Mouse (Mus musculus) T-helper 2 cell (primary cell): ENCODE data around the gene Pde11a.

Experiments
- in situ Hi-C: fragments of 300-600 bp; cut with MboI, MseI; formaldehyde crosslinking; loops from one replicate; pipeline ENCODE4 v1.15.1; 2025; ENCODE audit warnings: high pct_unique_total_duplicates

The Pde11a gene

DNA sequence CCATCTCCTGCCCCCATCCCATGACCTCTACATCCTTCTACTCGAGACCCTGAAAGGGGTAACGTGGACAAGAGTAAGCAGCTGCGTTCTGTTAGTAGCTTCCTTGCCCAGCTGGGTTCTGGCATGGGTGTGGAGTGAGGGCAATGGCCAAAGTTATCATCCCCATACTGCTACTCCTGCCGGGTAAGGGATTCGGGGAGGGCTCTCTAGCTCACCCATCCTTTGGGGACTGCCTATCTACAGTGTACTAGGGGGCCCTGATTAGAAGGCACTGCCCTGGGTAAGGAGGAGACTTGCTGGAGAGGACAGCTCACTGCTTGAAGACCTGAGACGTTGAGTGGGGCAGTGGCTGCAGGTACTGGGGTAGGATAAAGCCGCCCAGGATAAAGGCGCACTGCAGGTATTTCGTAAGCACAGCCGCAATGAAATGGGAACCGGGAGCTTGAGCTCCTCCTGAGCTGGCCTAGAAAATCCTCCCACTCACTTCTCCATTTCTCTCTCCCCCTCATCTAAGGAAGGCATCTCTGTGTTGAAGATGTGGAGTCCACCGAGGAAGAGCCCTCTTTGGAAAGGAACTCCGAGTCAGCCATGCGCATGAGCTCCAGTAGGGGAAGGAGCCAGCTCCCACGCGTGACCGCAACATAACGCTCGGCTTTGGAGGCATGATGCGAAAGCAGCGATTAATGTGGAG is 15.2 kb downstream of the Pde11a start:
- in situ Hi-C loops: no loop called here

DNA sequence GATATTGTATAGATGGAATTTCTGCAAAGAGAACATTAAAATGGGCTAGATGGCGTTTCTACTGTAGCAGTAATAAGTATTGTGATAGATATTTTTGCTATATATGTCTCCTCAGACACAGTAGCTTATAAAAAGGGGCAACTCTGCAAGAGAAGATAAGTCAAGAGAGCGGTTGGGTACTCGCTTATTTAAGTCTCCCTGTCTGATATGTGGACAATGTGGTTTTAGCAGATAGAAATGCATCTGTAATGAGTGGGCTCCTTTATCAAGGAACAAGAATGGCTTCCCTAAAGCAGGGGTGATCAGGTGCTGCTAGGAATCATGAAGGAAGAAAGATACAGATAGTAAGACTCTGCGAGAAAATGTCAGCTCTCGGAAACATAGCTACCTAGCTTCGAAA is 18.2 kb downstream of the Pde11a start:
- in situ Hi-C loops: no loop called here

DNA sequence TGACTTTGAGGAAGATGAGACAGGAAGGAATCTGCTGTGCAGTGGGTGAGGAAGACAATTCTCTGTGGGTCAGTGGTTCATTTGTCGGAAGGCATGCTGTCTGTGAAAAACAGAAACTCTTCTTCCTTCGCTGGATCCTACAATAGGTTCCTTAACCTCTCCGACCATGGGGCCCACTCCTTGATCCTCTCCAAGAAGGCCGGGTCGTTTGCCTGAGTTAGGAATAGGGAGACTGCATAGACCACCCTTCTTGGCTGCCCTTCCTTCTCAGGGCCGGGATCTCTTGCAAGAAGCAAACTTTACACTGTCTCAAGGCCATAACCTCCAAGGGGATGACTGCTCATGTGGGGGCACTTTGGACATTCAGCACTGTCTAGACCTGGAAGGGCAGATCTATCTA is 19.3 kb downstream of the Pde11a start:
- in situ Hi-C loops: no loop called here

DNA sequence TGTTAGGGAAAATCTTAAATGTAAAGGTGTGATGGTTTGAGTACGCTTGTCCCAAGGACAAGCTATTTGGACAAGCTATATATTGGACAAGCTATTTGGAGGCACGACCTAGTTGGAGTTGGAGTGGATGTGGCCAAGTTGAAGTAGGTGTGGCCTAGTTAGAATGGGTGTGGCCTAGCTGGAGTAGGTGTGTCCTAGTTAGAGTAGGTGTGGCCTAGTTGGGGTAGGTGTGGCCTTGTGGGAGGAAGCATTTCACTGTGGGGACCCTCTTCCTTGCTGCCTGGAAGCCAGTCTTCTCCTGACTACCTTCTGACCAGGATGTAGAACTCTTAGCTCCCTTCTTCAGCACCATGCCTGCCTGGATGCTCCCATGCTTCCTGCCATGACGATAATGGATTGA is 50.9 kb downstream of the Pde11a start:
- in situ Hi-C loops: no loop called here

DNA sequence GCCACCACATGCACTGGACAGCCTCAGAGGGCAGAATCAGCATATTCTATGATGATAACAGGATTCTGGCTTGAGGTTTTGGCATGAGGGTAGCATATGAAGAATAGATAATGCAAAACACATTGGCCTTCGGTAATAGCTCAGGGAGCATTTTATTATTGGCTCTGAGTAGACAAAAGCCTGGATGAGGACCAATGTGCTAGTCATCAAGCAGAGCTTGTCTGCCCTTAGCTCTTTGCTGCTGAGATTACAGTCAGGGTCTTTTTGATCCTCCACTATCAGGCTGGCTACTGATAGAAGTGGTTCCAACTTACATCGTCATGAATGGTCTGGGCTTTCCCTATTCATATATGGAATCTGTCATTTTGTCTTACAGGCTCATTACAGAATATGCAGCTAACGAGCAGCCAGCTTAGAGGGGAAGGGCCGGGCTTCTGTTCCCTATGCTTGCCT is 52.3 kb downstream of the Pde11a start:
- in situ Hi-C loops: no loop called here

DNA sequence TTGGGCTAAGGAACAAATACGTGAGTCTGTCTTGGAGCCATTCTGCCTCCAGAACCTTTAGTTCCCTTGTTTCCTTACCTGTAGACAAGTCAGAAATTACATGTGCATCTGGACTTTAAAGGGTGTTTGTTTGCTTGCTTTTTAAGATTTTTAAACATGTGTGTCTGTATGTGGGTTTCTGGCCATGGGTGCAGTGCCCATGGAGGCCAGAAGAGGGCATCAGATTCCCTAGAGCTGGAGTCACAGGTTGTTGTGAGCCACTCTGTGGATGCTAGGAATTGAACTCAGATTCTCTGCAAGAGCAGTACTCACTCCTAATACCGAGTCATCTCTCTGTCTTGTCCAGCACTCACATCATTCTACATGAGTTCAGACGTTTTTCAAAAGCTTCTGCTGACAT is 53.4 kb downstream of the Pde11a start:
- in situ Hi-C loops: no loop called here

DNA sequence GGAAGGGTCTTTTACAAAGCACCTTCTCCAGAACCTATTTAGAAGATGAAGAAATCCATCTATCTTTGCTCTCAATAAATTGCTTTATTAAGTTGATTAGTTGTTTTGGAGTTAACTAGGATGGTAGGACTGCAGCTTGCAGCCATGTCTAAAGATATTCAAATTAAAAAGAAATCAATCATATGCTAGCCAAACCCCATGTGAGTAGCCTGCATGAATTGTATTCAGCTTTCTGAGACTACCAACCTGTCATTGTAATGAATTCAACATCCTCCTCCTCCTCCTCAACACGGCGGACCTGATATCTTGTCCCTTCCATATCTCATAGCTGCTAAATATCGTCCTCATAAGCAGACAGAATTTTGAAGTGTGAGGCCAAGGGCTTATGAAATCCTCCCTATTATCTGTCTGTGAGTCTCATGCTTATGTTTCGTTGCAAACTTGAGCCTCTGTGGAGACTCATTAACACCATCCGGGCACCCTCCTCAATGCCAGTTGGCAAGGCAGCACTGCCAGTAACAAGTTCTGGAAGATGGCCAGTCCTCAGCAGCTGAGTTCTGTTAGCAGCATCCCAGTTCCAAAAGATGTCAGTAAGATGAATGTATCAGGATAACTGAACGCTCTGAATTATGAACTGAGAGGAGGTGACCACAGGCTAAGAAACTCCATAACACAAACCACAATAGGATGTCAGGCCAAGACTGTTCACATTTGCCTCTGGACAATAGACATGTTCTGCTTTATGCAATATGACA is 55.0 kb downstream of the Pde11a start:
- in situ Hi-C loops: no loop called here

DNA sequence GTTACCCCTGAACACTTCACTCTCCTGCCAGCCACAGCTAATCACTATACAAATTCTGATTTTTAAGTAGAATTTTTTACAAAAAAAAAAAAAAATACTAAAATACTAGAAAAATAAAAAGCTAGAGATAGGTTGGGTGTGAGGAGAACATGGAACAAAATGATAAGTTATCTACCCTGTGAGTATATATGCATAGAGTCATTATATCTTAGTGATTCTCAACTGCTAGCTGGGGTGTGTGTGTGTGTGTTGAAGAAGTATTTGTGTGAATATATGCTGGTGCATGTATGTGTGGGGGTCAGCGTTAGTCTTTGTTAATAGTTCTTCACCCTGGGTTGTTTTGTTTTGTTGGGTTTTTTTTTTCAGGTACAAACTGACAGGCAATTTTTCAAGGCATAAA is 69.1 kb downstream of the Pde11a start:
- in situ Hi-C loops: no loop called here

DNA sequence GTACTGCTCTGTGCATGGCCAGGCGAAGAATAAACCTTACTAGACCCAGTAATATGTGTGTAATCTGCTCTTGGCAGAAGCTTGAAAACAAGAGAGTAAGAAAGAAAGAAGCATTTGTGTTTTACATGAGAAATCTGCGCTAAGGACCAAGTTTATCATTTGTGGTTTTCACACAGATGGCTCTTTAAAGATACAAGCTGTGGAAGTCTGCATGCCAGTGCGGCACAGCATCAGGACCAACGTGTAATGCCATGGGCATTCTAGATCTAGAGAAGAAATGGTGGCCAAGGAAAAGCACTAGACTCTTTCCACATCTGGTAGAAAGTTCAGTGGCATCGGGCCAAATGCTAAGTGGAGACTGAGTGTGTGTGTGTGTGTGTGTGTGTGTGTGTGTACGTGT is 71.2 kb downstream of the Pde11a start:
- in situ Hi-C loops: no loop called here

DNA sequence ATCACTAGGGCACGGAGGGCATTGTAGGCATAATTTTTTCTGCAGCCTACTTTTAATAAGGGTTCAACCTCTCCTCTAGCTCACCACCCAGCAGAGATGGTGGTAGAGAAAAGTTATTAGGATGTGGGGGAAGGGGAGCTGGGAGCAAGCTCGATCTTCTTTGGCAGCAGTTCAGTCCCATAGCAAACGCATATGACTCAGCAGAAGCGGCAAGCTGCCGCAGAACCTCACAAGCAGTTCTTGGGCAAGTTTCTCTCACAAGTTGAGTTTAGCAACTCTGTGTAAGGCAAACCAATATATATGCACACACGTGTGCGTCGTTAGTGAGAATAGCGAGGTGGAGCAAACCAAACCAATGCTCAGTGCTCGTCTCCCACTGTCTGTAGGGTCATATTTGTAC is 72.0 kb downstream of the Pde11a start:
- in situ Hi-C loops: no loop called here

DNA sequence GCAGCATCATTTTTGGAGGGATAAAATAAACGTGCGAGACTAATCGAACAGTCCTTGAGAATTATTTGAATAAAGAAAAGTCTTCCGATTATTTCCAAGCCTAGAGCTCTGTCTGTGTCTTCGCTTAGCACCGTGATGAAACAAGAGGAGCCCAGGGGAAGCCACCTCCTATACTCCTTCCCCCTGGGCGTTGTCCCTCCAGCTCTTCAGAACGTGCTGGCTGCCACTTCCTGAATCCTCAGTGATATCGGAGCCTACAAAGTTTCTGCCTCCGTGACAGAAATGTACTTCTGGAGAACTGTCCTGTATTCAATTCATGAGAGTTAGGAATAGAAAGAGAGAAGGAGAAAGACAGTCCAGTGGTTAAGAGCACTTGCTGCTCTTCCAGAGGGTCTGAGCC is 74.3 kb downstream of the Pde11a start:
- in situ Hi-C loops: no loop called here

DNA sequence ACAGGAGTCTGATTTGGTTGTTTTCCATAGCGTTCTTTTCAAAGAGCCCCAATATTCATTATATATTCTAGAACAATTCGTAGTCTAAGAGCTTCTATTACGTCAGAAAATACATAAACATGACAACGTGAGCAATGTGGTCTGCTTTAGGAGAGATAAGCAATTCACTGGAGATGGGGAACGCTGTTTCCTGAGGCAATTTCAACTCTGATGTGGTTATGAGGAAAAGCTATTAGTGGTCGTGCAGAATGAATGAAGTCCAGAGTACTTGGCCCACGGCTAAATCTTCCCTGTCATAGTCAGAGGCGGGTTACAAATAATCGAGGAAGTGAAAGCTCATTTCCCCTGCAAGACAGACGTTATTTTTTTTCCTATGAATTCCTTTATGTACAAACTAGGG is 75.9 kb downstream of the Pde11a start:
- in situ Hi-C loops: no loop called here

DNA sequence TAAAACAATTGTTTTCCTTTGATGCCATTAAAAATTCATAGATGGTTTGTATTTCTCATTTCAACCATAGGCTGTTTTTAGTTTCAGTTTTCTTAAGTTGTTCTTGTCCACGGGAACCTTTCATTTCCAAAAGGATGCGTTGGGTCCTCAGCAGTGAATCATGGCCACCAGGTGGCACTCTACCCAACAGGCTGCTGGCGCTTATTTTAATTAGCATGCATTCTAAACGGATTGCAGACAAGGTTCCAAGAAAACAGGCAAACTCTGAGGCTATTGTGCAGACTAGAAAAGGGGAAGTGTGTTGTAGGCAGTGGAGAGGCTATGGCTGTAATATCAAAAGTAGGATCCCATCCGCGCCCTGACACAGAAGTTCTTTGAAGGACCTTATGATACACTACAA is 83.7 kb downstream of the Pde11a start:
- in situ Hi-C loops: no loop called here

DNA sequence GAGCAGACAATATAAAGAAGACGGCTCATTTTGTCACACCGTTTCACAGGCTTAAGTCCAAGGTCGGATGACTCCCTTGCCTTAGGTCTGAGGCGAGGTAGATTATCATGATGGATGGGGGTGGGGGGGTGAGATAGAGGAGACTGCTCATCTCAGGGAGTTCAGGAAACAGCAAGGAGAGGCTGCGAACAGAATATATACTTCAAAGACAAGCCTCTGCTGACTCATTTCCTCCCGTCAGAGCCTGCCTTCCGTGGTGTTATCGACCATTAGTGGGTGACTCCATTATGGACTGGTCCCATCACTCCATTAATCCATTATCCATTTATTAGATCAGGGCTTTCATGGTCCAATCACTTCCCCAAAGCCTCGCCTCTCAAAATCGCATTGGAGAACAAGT is 87.2 kb downstream of the Pde11a start:
- in situ Hi-C loops: no loop called here

DNA sequence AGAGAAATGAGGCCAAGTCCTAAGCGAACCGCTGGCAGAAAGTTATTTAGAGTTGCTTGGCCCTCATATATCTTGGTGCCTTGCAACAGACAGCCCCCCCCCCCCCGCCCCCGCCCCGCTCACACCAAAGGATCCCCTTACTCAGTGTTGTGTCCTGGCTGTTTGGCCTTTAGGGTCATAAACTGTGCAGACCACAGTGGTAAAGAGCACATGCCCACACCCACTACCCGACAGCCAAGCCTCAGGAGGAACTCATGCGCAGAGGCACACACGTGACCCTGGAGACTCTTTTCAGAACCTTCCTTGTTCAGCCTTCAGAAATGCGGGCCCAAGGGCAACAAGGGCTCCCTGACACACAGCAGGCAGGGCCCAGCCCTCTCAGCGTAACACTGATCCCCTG is 90.3 kb downstream of the Pde11a start:
- in situ Hi-C loops: no loop called here

DNA sequence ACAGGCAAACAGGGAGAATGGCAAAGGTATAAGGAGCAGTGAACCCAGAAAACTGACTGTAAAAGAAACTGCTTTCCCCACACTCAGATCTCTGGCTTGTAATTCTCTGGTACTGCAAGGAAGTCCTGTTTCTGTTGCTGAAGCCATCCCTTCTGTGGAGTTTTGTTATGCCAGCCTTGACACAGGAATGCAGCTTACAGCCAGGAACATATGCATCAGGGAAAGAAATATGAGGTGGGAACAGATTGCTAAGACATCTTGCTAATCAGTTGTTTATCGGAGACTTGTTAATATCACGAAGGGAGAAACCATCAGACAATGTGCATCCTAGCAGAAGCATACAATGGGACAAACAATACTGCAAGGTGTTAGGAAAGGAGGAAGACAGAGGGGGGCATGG is 99.4 kb downstream of the Pde11a start:
- in situ Hi-C loops: no loop called here

DNA sequence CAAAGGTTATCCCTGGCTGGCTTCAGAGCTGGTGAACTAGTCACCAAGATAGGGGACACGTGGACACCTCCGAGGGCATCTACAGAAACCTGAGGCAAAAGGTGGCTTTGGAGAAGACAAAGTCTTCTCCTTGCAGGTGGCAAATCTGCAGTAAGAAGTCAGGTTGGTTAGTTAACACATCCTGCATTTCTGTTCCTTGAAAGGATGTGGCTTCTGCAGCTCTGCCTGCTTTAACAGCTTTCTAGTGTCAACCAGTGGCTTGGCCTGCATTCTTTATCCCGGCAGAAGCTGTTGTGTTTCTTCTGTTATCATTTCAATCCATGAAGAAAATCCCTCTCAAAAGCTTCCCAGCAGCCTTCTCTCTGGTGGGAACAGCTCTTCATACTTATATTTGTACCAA is 100.1 kb downstream of the Pde11a start:
- in situ Hi-C loops: no loop called here

DNA sequence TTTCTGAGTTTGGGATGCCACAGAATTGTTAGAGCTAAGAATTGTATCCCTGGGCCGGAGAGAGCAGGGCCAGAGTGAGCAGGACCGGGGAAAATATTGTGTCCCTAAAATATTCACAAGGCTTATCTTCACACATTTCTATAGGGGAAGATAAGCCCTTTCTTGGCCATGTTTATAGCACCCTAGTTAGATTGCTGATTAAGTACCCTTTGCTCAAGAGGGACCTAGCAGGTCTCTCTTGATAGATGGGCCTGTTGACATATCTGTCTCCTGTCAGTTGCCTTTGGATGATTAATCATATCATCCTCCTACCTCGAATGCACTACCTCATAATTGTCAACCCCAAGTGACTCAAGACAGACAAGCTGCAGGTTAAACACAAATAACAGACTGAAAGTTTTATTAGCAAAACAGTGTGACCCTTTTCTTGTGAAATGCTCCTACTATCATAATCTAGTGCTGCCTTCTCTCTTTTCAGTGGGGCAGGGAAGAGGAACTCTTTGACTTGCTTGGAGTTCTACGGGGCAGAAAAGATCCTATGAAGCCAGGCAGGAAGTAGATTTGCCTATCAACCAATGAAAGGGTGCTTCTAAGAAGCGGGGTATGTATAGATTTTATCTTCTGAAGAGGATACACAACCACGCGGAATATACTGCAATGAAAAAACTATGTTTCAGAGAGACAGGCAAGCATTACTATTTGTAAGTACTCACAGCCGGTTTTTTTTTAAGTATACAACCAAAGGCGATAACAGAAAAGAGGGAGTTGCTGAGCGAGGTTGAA is 100.7 kb downstream of the Pde11a start:
- in situ Hi-C loops: no loop called here

DNA sequence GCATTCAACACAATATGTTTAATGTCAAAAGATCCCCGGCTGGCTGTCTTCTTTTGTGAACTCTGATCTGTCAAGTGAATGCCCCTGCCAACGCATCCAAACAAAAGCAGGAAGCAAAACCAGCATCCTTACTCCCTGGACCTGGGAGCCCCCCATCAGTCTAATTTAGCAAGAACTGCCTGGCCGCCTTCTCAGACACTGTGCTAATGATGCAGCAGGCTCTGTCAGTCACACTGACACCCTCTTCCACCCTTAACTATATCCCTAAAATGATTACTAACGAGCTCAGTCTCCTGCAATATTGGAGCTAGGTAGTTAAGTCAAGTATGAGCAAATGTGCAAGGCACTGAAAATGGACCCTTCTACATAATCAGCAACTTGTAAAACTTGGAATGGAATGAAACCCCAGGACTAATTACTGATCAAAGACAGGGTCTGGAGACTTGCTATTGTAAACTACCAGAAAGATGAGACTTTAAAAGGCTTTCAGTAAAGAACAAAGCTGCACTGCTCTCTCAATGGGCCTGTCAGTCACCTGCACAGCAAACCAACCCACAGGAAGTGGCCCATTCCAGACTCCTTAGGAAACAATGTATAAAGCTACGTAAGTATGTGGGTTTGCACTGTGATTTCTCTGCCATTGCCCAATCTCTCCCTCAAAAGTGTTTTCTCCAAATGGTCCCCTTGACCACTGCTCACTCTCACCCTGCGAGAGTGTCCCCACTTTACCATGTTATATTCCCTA is 118.0 kb downstream of the Pde11a start:
- in situ Hi-C loops: no loop called here

DNA sequence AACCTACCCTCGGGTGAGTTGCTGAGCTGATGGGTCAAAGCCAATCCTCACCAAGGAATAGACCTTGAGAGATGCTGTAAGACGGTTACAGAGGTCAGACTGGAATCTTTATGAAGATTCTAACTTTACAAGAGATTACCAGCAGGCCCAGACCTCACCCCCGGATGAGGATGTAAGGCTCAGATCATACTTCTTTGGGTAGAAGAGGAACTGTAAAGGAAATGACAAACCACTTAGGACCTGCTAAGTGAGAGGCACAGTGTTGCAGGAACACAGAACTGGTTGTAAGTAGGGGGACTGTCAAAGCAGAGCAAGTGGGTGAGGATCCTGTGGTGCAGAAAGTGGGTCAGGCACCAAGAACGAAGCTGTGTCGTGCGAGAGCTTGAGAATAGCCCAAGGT is 119.0 kb downstream of the Pde11a start:
- in situ Hi-C loops: no loop called here

DNA sequence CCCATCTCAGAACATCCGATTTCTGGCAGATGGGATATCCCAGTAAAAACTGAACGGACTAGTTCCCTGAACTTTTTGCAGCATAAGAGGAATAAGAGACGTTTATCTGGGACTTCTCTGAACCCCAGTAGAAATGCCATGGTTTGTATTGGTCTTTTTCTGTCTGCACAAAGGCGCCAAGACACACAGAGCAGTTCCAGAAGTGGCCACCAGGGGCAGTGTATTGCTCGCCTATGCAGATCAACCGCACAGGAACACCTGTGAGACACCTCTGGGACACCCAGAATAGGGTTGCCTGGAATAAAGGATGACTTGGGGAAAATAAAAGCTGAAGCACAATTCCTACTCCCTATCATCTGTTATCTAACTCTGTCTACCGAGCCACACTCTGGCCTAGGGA is 122.4 kb downstream of the Pde11a start:
- in situ Hi-C loops: no loop called here

DNA sequence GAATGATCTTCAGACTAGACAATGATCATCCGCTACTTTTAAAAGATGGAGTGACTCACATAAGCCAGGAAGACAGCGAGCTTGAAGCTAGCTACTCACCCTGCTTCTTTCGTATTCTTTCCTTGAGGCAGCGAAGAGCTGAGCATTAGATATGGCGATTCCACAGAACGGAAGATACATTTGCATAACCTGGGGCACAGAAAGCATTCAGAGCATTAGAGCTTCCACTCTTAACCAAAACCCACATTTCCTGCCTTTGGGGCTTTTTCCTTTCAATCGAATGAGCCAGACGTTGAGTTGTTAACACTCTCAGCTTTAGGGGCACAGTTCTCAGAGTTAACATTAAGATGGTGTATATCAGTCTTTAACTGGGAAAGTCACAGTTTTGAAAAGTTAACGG is 123.4 kb downstream of the Pde11a start:
- in situ Hi-C loops: no loop called here
